Mouse (Mus musculus) c-Kit-positive CD71-negative TER-119-negative erythroid progenitor cells, embryonic 14.5 days (primary cell): ENCODE results near the gene Msh5.
A peak's percentile ranks its signal among the peaks of the same experiment; 100 is the strongest.
"Not testable (repeated sequence)": the region's sequence is repeated elsewhere in the genome, so short reads cannot be mapped to it uniquely, and the experiment has no call there.

Experiments
- DNase-seq: peaks from one replicate; pipeline ENCODE4 v3.0.0-alpha.2; 2013; ENCODE audit warnings: low read depth

Gene Msh5

DNA sequence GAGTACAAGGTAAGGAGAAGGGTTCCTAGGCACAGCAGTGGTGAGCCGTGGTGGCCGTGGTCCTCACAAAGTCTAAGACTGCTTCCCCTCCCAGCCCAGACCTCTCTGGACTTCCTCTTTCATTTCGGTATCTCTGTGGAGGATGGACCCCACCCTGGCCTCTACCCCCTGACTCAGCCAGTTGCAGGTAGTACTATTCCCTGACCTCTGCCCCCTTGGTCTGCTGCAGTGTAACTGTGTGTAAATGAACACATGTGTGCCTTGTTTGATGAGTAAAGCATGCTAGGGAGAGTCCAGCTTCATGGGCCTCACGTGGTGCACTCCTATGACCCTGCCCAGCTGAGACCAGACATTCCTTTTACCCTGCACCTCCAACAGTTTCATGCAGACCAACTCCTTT, 22.8 kb downstream of the Msh5 start:
- DNase-seq, result no peak

DNA sequence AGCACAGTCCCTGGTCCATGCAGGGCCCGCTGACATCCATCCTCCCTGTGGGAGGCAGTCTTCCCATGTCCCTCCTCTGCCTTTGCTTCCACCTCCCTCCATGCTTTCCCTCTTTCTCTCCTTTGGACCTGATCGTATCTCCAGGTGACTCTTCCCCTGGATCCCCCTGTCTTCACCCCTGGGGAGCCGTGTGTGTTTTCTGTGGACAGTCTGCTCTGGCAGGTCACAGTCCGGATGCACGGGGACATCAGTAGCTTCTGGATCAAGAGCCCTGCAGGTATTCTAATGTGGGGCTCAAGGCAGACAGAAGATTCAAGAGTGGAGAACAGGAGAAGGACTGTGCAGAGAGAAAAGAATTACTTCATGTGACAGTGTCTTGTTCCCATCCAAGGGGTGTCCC, 23.3 kb downstream of the Msh5 start:
- no peak for DNase-seq

DNA sequence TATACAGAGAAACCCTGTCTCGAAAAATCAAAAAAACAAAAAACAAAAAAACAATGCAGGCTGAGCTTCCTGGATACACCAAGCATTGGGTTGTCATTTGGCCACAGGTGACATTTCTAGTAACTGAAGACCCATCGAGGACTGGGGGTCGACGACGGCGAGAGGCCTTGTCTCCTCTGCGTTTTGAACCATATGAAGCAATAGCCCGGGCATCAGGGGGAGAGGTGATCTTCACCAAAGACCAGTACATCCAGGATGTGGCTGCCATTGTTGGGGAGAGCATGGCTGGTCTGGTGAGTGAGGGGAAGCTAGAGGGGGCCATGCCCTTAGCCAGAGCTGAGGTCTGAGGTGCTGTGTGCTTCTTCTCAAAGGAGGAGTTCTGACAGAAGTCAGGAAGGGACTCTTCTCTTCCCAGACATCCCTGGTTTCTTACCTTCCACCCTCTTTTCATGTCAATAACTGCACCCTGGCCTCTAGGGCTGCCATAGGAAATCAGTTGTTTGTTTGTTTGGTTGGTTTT, 23.9 kb downstream of the Msh5 start:
- no peak for DNase-seq

DNA sequence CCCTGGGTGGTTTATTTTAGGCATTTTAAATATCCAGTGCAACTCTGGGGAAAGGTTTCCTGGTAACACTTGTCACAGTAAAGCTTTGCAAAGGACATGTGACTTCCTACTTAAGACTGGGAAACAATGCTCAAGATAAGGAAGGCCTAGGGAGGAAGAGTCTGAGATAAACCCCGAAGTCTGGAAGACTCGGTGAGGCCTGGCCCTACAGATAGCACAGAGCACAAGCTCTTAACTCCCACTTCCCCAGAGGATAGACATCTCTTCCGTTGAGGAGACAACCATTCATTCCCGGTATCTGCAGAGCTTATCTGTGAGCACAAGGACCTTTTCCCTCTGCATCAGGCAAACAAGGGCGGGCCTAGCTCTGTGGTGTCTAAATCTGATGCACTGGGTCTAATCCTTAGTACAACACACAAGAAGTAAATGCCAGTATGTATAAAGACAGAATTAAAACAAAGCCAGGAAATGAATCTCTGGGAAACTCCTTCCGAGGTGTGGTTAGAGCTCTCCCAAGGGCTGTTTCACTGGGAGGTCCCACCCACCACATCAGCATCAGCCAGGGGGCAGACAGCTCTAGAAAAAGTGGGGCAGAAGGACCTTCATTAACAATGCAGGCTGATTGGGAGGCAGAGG, 24.6 kb downstream of the Msh5 start:
- DNase-seq, result no peak

DNA sequence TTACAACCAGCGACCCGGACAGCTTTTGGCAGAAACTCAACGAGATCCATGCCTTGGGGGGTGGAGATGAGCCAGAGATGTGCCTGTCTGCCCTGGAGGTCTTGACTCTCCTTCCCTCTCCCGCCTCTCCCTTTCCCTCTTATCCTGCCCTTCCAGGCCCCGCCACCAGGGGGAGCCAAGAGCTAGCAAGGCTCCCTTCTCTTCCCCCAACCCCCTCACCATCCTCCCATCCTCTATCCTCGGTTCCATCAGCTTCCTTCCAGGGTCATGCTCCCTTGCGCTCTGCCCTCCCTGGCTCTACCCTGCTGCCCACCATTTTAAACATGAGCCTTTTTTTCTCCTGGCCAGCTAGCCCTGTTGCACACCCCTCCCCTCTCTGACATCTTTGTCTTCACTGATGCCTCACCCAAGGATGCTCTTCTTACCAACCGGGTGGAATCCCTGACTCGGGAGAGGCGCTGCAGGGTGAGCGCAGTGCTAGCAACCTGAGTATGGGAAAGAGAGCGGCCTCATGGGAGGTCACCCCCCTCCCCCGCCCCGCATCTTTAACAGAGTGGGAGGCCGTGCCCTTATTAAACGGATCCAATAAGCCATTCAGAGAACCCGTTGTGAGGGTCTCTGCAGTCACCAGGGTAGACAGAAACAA, 25.3 kb downstream of the Msh5 start:
- DNase-seq, result peak; percentile 85

DNA sequence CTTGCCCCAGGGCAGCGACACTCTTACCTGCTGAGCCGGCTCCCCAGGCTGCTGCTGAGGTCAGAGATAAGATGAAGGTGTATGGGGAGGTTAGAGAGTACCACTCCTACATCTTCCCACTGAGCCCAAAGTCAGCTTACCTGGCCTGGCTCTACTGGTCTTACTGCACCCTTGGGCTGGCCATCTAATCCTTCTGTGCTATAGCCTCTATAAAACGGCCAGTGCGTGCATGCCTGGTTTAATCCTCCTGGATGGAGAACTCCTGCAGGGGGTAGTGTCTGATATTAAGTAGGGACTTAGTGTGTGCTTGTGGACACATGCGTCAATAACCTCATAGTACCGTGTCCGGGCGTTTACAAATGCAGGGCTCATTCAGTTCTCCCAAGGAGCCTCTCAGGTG, 26.0 kb downstream of the Msh5 start:
- DNase-seq, result no peak

DNA sequence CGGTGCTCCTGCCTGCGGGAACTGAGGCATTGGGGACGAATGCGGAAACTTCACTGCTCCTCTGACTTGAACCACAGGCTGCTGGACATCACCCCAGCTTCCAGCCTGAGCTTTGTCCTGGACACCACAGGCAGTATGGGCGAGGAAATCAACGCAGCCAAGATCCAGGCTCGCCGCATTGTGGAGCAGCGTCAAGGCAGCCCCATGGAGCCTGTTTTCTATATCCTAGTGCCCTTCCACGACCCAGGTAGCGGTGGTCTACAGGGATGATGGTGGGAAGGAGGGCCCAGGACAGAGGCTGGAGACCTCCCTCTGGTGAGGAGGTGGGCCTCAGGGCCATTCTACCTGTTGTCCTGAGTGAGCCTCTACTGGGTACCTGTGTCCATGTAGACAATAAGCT, 26.7 kb downstream of the Msh5 start:
- no peak for DNase-seq

DNA sequence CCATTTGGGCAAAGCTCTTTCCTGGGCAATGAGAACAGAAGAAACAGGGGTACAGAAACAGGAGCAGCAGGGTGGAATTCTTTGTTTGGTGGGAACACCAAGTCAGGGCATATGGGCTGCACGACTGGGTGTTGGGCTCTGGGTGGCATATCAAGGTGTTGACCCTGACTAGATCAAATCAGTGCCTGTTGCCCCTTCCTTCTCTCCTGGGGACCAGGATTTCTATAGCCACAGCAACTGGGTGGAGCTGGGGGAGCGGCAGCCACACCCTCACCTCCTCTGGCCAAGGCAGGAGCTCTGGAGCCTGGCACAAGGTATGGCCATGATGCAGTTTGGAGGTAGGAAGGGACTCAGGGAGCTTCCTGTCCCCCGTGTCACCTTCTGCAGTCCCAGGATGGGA, 28.4 kb downstream of the Msh5 start:
- DNase-seq, result no peak

DNA sequence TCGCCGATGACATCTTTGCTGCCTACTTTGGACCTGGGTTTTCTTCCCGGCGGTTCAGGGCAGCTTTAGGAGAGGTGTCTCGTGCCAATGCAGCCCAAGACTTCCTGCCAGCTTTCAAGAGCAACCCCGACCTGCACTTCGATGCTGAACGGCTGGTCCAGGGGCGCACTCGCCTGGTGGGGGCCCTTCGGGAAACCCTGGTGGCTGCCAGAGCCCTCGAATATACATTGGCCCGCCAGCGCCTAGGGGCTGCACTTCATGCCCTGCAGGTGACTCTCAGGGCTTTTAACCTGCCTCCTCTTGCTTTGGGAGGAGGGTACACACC, 28.9 kb downstream of the Msh5 start:
- no peak for DNase-seq

DNA sequence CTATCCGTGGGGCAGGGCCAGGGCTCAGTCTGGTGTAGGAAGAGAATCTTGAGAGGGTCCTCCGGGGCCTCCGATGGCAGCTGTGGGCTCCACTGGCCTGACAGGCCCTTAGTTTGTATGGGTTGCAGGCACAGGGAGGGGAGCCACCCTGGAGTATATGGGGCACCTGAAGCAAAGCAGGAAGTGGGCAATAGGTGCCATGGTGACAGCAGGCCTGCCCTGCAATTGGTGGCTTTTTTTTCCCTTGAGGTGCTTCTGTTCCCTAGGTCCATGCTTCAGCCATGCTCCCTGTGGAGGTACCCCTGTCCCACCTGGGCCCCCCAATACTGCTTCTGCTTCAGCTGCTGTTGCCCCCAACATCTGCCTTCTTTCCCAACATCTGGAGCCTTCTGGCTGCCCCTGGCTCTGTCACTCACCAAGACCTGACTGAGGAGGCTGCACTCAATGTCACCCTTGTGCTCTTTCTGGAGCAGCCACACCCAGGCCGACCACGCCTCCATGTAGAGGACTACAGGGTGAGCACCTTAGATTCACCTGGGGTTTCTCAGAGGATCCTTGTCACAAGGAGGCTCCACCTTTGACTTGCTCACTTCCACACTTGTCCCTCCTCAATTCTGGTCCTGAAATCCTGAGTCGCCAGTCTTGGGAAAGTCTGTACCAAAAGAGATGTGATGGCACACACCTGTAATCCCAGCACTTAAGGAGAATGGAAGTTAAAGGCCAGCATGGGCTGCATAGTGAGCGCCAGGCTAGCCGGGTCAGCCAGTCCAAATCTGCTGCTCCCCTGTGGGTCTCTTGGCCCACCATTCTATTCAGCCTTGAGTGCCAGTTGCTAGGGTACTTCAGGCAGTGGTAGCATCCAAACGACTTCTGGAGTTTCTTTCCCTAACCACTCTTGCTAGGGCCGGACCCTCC, 29.5 kb downstream of the Msh5 start:
- no peak for DNase-seq

DNA sequence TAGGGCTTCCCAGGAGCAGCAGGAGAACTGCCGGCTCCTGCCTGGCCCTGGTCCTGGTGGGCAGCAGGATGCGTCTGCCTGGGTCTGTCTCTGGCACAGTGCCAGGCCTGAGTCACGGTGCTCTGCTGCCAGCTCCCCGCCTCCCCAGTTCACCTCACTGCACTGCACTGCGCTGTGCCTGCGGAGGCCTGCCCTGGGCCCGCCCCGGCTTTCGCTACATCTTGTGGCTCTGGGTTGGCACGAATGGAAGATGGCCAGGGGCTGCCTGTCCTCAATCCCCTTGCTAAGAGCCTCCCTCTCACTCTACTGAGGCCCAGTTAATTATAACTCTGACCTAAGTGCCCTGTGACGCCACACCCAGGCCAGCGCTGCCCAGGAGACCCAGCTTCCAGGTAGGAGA, 30.2 kb downstream of the Msh5 start, which contains the start of gene Vwa7:
Gene Vwa7 (plus strand): TSS at position 204 of the 400 bp plus-strand sequence.
- DNase-seq, result no peak

DNA sequence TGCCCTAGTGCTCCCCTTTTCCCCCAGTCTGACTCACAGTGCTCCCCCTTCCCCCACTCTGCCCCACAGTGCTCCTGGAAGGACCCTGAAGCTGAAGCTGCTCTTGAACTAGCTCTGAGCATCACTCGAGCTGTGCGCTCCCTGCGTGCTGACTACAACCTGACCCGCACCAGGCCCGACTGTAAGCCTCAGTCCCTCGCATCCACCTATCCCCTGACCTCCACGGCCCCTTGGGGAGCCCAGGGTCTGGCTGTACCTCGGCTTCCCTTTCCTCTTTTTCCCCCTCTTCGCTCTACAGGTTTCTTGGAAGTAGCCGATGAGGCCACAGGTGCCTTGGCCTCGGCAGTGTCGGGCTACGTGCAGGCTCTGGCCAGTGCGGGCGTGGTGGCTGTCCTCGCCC, 31.2 kb downstream of the Msh5 start:
- no peak for DNase-seq

DNA sequence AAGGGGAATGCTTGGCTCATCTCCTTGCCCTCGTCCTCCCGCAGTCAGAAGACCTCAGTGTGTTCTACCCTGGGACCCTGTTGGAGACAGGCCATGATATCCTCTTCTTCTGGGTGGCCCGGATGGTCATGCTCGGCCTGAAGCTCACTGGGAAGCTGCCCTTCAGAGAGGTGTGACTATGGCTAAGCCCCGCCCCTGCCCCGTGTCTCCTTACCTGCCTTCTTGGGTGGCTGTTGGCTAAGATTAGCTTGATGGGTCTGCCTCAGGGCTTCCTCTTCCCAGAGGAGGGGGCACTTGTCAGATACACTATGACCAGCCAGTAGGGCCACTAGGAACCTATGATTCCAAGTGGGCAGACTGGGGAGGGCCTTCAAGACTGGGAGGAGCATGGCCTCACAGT, 33.3 kb downstream of the Msh5 start:
- no peak for DNase-seq

DNA sequence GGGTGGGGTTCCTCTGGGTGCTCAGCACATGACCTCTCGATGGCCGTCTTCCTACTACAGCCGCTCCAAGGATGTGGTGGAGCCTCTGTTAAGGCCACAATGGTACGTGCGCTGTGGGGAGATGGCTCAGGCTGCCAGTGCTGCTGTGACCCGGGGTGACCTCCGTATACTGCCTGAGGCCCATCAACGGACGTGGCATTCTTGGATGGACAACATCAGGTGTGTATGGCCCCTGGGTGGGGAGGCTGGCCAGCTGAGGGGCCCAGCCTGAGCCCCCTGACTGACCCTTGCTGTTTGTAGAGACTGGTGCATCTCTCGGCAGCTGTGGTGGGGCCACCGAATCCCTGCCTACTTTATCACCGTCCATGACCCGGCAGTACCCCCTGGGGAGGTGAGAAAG, 34.1 kb downstream of the Msh5 start:
- DNase-seq, result no peak

DNA sequence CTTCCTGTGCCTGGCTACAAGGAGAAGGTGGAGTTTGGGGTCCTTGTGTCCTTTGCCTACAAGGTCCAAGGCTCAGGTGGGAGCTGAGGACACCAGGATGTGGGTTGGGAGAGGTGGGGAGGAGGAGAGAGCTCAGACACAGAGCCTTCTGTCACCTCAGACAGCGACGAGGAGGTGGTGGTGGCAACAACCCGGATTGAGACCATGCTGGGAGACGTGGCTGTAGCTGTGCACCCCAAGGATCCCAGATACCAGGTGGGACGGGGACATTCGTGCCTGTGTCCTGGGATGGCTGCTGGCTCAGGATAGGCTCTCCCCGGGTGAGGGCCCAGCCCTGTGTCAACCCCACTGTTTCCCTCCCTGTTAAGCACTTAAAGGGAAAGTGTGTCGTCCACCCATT, 35.1 kb downstream of the Msh5 start:
- DNase-seq, result no peak

DNA sequence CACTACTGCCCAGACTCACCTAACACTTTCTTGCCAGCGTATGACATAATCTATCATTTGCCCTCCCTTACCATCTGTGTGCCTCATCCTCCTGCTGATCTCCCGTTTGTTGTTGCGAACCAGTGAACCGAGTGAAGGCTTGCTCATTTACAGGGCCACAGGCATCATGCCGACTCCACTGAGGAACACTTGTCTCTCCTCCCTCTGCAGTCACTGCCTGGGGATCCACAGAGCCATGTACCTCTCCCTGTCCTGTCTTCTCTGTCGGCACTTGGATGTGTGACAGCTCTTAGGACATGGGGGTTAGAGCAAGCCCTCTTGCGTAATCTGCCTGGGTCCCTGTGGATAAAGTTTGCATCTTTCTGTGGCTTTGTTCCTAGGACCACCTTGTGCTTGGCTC, 37.0 kb downstream of the Msh5 start:
- no peak for DNase-seq

DNA sequence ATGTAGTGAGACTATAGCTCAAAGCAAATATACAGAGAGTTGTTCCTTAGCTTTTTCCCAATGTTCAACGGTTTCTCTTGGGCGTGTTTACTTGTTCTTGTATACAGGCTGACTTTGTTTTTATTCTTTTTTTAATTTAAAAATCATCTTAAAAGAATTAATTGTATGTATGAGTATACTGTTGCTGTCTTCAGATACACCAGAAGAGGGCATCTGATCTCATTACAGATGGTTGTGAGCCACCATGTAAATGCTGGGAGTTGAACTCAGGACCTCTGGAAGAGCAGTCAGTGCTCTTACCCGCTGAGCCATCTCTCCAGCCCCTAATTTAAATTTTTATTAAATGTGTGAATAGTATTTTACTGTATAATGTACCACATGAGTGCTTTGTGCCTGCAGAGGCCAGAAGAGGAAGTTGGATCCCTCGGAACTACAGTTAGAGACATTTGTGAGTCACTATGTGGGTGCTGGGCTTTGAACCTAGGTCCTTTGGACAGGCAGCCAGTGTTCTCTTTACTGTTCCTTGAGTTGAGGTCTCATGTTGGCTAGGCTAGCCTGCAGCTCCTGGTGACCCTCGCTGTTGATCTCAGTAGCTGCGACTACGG, 39.1 kb downstream of the Msh5 start:
- DNase-seq, result no peak

DNA sequence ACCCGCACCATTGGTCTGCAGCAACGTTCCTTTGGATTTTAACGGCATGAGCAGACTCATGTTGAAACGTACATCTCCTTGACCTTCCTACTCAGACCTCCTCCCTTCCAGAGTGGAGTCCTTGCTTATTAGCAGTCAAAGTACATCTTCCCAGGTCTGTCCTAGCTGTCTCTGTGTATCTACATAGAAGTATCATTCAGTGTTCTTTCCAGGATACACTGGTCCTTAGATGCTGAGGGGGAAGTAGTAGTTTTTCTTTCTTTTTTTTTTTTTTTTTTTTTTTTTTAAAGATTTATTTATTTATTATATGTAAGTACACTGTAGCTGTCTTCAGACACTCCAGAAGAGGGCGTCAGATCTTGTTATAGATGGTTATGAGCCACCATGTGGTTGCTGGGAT, 40.6 kb downstream of the Msh5 start:
- not testable (repeated sequence) for DNase-seq

DNA sequence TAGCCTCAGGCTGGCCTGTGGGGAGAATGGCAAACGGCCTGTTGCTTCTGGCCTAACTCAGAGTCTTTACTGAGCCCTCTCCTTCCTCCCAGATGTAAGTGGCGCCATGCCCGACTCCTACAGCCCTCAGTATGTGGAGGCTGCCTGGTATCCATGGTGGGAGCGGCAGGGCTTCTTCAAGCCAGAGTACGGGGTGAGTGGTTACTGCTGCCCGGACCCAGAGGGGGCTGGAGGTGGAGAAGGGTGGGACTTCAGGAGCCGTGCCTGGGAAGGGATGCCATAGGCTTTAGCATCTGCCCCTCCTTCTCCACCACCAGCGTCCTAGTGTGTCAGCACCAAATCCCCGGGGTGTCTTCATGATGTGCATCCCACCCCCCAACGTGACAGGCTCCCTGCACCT, 41.4 kb downstream of the Msh5 start:
- DNase-seq, result no peak

DNA sequence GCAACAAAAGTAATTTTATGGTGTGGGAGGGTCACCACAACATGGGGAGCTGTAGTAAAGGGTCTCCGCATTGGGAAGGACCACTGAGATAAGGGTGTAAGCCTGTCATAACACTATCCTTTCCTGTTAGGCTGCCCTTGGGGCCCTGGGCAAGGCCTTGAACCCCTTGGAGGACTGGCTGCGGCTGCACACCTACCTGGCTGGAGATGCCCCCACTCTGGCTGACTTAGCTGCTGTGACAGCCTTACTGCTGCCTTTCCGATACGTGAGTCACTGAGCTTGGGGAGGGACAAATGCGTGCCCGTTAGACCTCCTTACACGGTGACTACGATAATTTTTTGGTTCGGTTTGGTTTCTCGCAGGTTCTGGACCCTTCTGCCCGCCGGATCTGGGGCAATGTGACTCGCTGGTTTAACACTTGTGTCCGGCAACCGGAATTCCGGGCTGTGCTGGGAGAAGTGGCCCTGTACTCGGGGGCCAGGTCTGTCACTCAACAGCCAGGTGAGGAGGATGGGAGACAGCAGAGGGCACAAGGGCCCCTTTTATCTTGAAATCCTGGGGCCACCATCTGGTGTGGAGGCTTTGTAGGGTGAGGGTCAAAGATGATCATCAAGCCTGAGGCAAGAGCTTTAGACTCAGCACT, 42.3 kb downstream of the Msh5 start:
- no peak for DNase-seq

DNA sequence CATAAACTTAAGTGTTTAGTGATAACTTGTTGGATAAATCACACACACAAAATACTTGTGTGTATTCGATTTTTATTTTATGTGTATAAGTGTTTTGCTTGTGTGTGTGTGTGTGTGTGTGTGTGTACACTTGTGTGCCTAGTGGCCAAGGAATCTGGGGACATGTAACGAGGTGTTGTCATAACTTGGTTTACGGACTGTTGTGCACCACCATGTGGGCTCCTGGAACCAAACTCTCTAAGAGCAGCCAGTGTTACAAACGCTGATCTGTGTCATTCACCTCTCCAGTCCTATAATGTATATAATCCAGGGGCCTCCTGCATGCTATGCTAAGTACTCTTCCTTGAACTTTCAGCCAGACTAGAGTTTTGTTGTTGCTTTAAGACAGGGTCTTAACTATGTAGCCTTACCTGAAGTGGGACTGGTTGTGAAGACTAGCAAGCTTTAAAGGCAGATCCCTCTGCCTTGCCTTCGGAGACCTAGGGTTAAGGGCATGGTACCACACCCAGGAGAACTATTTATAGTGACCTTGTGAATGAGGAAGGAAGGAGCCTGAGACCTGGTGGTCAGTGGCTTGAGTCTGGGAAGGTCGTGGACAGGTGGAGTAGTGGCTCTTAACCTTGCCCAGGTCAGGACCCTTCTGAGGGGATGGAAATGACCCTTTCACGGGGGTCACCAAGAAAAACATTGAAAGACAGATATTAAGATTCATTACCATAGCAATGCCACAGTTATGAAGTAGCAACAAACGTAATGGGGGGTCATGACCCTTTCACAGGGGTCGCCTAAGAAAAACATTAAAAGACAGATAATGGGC, 43.3 kb downstream of the Msh5 start:
- no peak for DNase-seq
